ENCODE assay signal across 35 mouse cellular contexts in genomic region chr11:95936409-95936808, GRCm38 (mm10). TPM values are rescaled to one million over a fixed set of nuclear protein-coding genes. Genes with fewer than 3 reads are reported as not detected.
DNase-seq lines count a peak whose midpoint lies in the region; ATAC-seq and TF ChIP-seq lines count a peak whose summit lies in the region.
"Had no signal": no experiment of that assay in that cellular context is flagged by ENCODE, and none has a peak within 500 bp of the region (broad histone marks: within the 10 kb centered on the region; RNA-seq: fewer than 3 reads in every experiment).

No protein-coding gene starts in this region.

- no peak for TF ChIP-seq CTCF in layer of hippocampus, adult 2 months (conservative IDR thresholded peaks at IDR 0.05)

- no peak overlapping the region for H3K4me3 ChIP-seq in kidney, embryonic 14.5 days (ENCODE audit: low read length)
- no peak overlapping the region for H3K4me3 ChIP-seq in layer of hippocampus, adult 2 months
- H3K4me3 ChIP-seq in limb, embryonic 10.5 days, result no peak overlapping the region
- H3K4me3 ChIP-seq: erythroblast, embryonic 14.5 days; hindbrain, embryonic 10.5 days; hindbrain, embryonic 15.5 days; liver, embryonic 12.5 days; stomach, embryonic 15.5 days had no signal

- no peaks in the 10 kb centered on the region for H3K4me1 ChIP-seq in kidney, embryonic 14.5 days (ENCODE audit: control insufficient read depth, insufficient read depth, low read length)
- no peaks in the 10 kb centered on the region for H3K4me1 ChIP-seq in limb, embryonic 10.5 days
- H3K4me1 ChIP-seq: hindbrain, embryonic 10.5 days; hindbrain, embryonic 15.5 days; liver, embryonic 12.5 days; stomach, embryonic 15.5 days had no signal

- peak; percentile 55; the same call in 1 of the 2 replicates for ATAC-seq in kidney, embryonic 14.5 days (ENCODE audit: low FRiP score, low TSS enrichment)
- ATAC-seq: forebrain, embryonic 16.5 days; liver, embryonic 12.5 days; liver, postnatal 0 days; midbrain, embryonic 16.5 days had no signal

- no peak overlapping the region for H3K9ac ChIP-seq in kidney, embryonic 14.5 days (ENCODE audit: low read depth, low read length)
- H3K9ac ChIP-seq: hindbrain, embryonic 15.5 days; liver, embryonic 12.5 days; liver, postnatal 0 days; stomach, embryonic 15.5 days had no signal

- peak; percentile 72 for DNase-seq in kidney, adult 11 months
- peak; percentile 73 for DNase-seq in kidney, postnatal 14 days
- no peak for DNase-seq in layer of hippocampus, adult 2 months (ENCODE audit: low spot score in 2 of 2)
- no peak for DNase-seq in limb, embryonic 10.5 days (ENCODE audit: low spot score)
- no peak for DNase-seq in spleen, postnatal 10 days (ENCODE audit: low spot score in 2 of 2)
- no peak for DNase-seq in left cerebral cortex, adult 18-20 months (ENCODE audit: low spot score in 2 of 2)
- DNase-seq: adrenal gland, adult 2 months; adrenal gland, postnatal 36 days; cerebellum, adult 2 months; cerebellum, postnatal 14 days; gastrocnemius, postnatal 10 days; heart, postnatal 14 days; liver, postnatal 0 days; lung, postnatal 36 days; right cerebral cortex, postnatal 4 days; thymus, postnatal 25 days had no signal

- H3K9me3 ChIP-seq in kidney, embryonic 14.5 days (ENCODE audit: control insufficient read depth, low read length), result no peaks in the 10 kb centered on the region
- no peaks in the 10 kb centered on the region for H3K9me3 ChIP-seq in limb, embryonic 10.5 days (replicated peaks)
- H3K9me3 ChIP-seq: hindbrain, embryonic 10.5 days; hindbrain, embryonic 15.5 days; liver, embryonic 12.5 days; stomach, embryonic 15.5 days had no signal

- no peak overlapping the region for H3K27ac ChIP-seq in kidney, embryonic 14.5 days (ENCODE audit: low read depth, low read length)
- no peak overlapping the region for H3K27ac ChIP-seq in layer of hippocampus, adult 2 months
- H3K27ac ChIP-seq in limb, embryonic 10.5 days, result no peak overlapping the region
- H3K27ac ChIP-seq: hindbrain, embryonic 10.5 days; hindbrain, embryonic 15.5 days; liver, embryonic 12.5 days; stomach, embryonic 15.5 days had no signal

- H3K27me3 ChIP-seq in kidney, embryonic 14.5 days (ENCODE audit: control insufficient read depth, insufficient read depth, low read length), result no peaks in the 10 kb centered on the region
- no peaks in the 10 kb centered on the region for H3K27me3 ChIP-seq in limb, embryonic 10.5 days (ENCODE audit: low read depth, poor library complexity, severe bottlenecking)
- H3K27me3 ChIP-seq: hindbrain, embryonic 15.5 days; stomach, embryonic 15.5 days had no signal

- H3K4me2 ChIP-seq in kidney, embryonic 14.5 days (replicated peaks; ENCODE audit: low read depth, low read length), result no peak overlapping the region
- H3K4me2 ChIP-seq: hindbrain, embryonic 15.5 days; liver, embryonic 12.5 days; midbrain, embryonic 11.5 days; stomach, embryonic 15.5 days had no signal

- H3K36me3 ChIP-seq in kidney, embryonic 14.5 days (ENCODE audit: control insufficient read depth, insufficient read depth, low read length), result no peaks in the 10 kb centered on the region
- no peaks in the 10 kb centered on the region for H3K36me3 ChIP-seq in limb, embryonic 10.5 days
- H3K36me3 ChIP-seq: hindbrain, embryonic 10.5 days; hindbrain, embryonic 15.5 days; liver, embryonic 12.5 days; stomach, embryonic 15.5 days had no signal

- 74% methylated on average over 6 of the region's 6 CpGs for WGBS in kidney, embryonic 14.5 days
- 87% methylated on average over 6 of the region's 6 CpGs for WGBS in limb, embryonic 10.5 days

RNA-seq across cellular contexts. Expression of gene B4galnt2, which starts 21.7 kb away (rescaled TPM):
- polyA plus RNA-seq in kidney, embryonic 14.5 days (2014; fragmentation: Nextera tagmentation; extraction: Ambion mirVana), result 0.37 and 0.47 TPM in 2 replicates
- not detected for total RNA-seq in layer of hippocampus, adult 2 months (2021)
- polyA plus RNA-seq in limb, embryonic 10.5 days (2016; fragmentation: Nextera tagmentation; extraction: Ambion mirVana), result 0.10 TPM in 1 of 2 replicates, not detected in the other
- not detected for total RNA-seq in left cerebral cortex, adult 18-20 months (2021)
- total RNA-seq: adrenal gland, adult 2 months; adrenal gland, postnatal 36 days; gastrocnemius, postnatal 10 days; heart, postnatal 14 days; layer of hippocampus, postnatal 14 days; left cerebral cortex, adult 8-10 months; left cerebral cortex, postnatal 36 days; megakaryocyte, adult 5-6 weeks had no signal
- polyA plus RNA-seq: adrenal gland, adult 2 months; brain, embryonic 14.5 days; cerebellum, adult 2 months; cortical plate, adult 2 months; embryonic facial prominence, embryonic 14.5 days; erythroblast, embryonic 14.5 days; forebrain, embryonic 11.5 days; forebrain, embryonic 16.5 days; hindbrain, embryonic 15.5 days; limb, embryonic 14.5 days; midbrain, embryonic 16.5 days; neural tube, embryonic 11.5 days had no signal

Comparison
In these comparisons a context has a peak if more than half of its experiments do, and no peak if none do; other contexts are left out.
1. DNase-seq: peak in kidney, adult 11 months (single experiment) and kidney, postnatal 14 days (single experiment); none in layer of hippocampus, adult 2 months (0 of 2), limb, embryonic 10.5 days (single experiment), spleen, postnatal 10 days (0 of 2) and left cerebral cortex, adult 18-20 months (0 of 2).